Mouse (Mus musculus): ENCODE data around the gene Pld6.

DNA sequence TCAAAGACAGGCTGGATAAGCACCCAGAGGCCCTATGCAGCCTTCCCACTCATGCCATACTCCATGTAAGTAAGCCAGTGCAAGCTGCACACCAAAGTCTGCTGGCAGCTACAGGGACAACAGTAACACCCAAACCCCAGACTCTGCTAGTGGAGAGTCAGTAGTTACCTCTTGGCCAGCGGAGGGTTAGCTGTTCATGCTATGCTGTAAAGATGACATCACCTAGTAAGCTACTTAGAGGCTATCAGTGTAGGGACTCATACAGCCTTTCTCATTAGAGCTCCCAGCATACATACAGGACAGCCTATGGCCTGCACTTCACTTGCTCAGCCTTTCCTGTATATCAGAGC lies 8.6 kb downstream of the Pld6 start:
- no peak for TF ChIP-seq ZMIZ1 (IDR thresholded peaks at IDR 0.05; ENCODE audit: low read depth, low read length)
- no peak for TF ChIP-seq UBTF (IDR thresholded peaks at IDR 0.05; ENCODE audit: low read depth, low read length)
- no peak for TF ChIP-seq MEF2A (IDR thresholded peaks at IDR 0.05; ENCODE audit: borderline replicate concordance, low read depth, low read length)
- TF ChIP-seq CTCF (conservative IDR thresholded peaks at IDR 0.05 in 1 of 2, IDR thresholded peaks at IDR 0.05 in 1 of 2; ENCODE audit: low read depth in 2 of 2, low read length in 2 of 2): no peak; a peak in 1 of 4 replicates
- no peak for TF ChIP-seq POLR2A (IDR thresholded peaks at IDR 0.05; ENCODE audit: low read depth, low read length)
- TF ChIP-seq EP300 (IDR thresholded peaks at IDR 0.05; ENCODE audit: low read length): no peak
- TF ChIP-seq BHLHE40 (IDR thresholded peaks at IDR 0.05; ENCODE audit: low read depth, low read length): no peak
- TF ChIP-seq ETS1 (conservative IDR thresholded peaks at IDR 0.05; ENCODE audit: low read depth, low read length): no peak
- TF ChIP-seq USF1 (IDR thresholded peaks at IDR 0.05; ENCODE audit: low read depth, low read length): no peak
- no peak for TF ChIP-seq GABPA (IDR thresholded peaks at IDR 0.05; ENCODE audit: insufficient replicate concordance, low read depth, low read length)
- no peak for TF ChIP-seq MAFK (IDR thresholded peaks at IDR 0.05; ENCODE audit: insufficient replicate concordance, low read length)
